Mouse (Mus musculus): ENCODE results near the gene Wdsub1. TPM values are rescaled to one million over a fixed set of nuclear protein-coding genes. Genes with fewer than 3 reads are reported as not detected.

The Wdsub1 gene
- total RNA-seq (2023) = 7.9 TPM

DNA sequence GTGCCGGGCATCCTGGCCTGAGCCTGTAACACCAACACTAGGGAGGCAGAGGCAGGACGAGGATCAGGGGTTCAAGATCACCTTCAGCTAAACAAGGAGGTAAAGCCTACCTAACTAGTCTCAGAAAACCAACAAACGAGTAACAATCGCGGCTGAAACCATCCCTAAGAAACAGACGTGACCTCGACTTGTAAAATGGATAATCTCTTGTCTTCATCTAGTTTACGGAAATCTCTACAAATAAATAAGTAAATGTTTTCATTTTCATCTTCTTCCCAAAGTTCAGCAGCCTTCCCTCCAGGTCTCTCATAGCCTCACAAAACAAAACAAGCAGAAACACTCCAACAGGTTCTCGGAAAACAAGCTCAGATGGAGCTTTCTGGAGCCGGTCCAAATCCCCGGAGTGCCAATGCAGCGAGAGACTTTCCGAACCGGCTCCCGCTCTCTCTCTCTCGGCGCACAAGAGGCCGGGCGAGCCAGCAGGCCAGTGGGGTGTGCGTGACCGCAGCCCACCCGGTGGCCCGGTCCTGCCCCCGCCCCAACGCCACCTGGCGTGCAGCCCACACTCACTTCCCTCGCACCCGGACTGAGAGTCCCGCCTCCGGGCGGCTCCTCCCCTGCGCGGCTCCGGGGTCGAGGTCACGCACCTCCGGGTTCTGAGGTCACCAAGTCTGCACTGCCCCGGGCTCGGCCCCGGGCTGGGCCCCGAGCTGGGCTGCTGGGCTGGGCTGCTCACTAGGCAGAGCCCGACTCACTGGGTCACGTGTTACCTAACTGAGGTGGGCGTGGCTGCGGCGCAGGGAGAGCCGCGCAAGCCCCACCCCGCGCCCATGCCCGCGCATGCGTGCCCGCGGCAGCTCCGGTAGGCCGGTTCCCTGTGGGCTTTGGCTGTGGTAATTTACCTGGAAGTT lies at the start of gene Wdsub1:
Gene Wdsub1, minus strand, starts transcription at position 761 of the 911 bp plus-strand sequence.

